Mouse (Mus musculus) forebrain, embryonic 13.5 days (tissue): ENCODE measurements at regions not wholly inside any gene's neighbourhood (a gene's known extent, or its start where the extent isn't known, plus 50 kb on each side); places are given as distances from the start of the nearest gene placed in this dataset.

Source experiments
- ATAC-seq: fragments of 200-750 bp; cut with Nextera tagmentation; 2 replicates; pipeline ENCODE4 v1.8.0; 2017
- H3K27ac ChIP-seq: fragments of 300-500 bp; sonication (generic); 2 replicates; pipeline ENCODE4 v1.5.1; 2015; ENCODE audit warnings: inconsistent platforms, mild to moderate bottlenecking, moderate library complexity
- H3K27me3 ChIP-seq: fragments of 300-500 bp; sonication (generic); 2 replicates; pipeline ENCODE4 v1.6.1; 2015; ENCODE audit warnings: mild to moderate bottlenecking, inconsistent platforms
- H3K36me3 ChIP-seq: fragments of 300-500 bp; sonication (generic); 2 replicates; pipeline ENCODE4 v1.6.1; 2015; ENCODE audit warnings: mild to moderate bottlenecking, inconsistent platforms; ENCODE audit not compliant: poor library complexity, severe bottlenecking
- H3K4me1 ChIP-seq: fragments of 300-500 bp; sonication (generic); 2 replicates; pipeline ENCODE4 v1.6.1; 2015; ENCODE audit warnings: inconsistent platforms
- H3K4me2 ChIP-seq: fragments of 300-500 bp; sonication (generic); 2 replicates; pipeline ENCODE4 v1.6.1; 2015; ENCODE audit warnings: inconsistent platforms, mild to moderate bottlenecking, moderate library complexity
- H3K4me3 ChIP-seq: fragments of 300-500 bp; sonication (generic); 2 replicates; pipeline ENCODE4 v1.5.1; 2015; ENCODE audit warnings: mild to moderate bottlenecking, inconsistent platforms
- H3K9ac ChIP-seq: fragments of 300-500 bp; sonication (generic); 2 replicates; pipeline ENCODE4 v1.6.1; 2015; ENCODE audit warnings: mild to moderate bottlenecking, inconsistent platforms
- H3K9me3 ChIP-seq: fragments of 300-500 bp; sonication (generic); replicated peaks from 2 replicates; pipeline ENCODE4 v1.6.1; 2016; ENCODE audit warnings: inconsistent platforms
- WGBS: fragments of 180-500 bp; shearing (Covaris S2); methylation state at CpG from one replicate; pipeline ENCODE4 v1.1.7; 2015; 5-methylcytosine and 5-hydroxymethylcytosine counted together

- Histone ChIP-seq H3K4me3 (no peak overlapping the region), H3K9ac (no peak overlapping the region), H3K9me3 (no peaks in the 10 kb centered on the region), H3K36me3 (no peaks in the 10 kb centered on the region), H3K4me1 (no peaks in the 10 kb centered on the region), H3K27ac (no peak overlapping the region), H3K4me2 (no peak overlapping the region), H3K27me3 (no peaks in the 10 kb centered on the region)
- WGBS, result 88% methylated on average over 6 of the region's 6 CpGs
- ATAC-seq, result no peak
Observed at GRCm38 (mm10) chr3:148472943-148473444, 517.4 kb downstream of the Adgrl2 start.

- H3K4me2 ChIP-seq, result no peak overlapping the region
- H3K4me1 ChIP-seq, result no peaks in the 10 kb centered on the region
- WGBS, result 89% methylated on average over 3 of the region's 3 CpGs
- no peak overlapping the region for H3K27ac ChIP-seq
- H3K4me3 ChIP-seq, result no peak overlapping the region
- H3K36me3 ChIP-seq, result no peaks in the 10 kb centered on the region
- no peaks in the 10 kb centered on the region for H3K9me3 ChIP-seq
- no peak for ATAC-seq
- H3K9ac ChIP-seq, result no peak overlapping the region
- no peaks in the 10 kb centered on the region for H3K27me3 ChIP-seq
Observed at GRCm38 (mm10) chr3:148465456-148465855, 524.9 kb downstream of the Adgrl2 start.

DNA sequence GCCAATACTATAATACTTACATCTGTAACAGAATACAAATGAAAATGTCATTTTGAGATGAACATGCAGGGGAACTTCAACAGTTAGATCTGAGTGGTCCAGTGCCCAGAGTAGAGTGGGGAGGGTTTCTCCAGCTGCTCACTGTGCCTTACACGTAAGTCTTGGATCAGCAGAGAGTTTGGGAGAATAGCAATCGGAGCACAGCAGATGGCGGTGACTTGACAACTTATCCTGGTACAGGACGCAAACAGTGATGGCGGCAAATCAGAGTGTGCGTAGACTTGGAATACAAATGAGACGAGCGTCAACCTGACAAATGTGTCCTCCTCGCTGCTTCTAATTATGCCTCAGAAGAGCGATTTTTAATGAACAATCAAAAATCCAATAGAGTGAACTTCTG, 527.6 kb downstream of the Adgrl2 start:
- Histone ChIP-seq H3K9ac (no peak overlapping the region), H3K27me3 (no peaks in the 10 kb centered on the region), H3K36me3 (no peaks in the 10 kb centered on the region), H3K4me2 (no peak overlapping the region), H3K27ac (no peak overlapping the region), H3K4me1 (no peaks in the 10 kb centered on the region), H3K9me3 (no peaks in the 10 kb centered on the region), H3K4me3 (no peak overlapping the region)
- peak; percentile 85 for ATAC-seq
- 71% methylated on average over 10 of the region's 10 CpGs for WGBS

DNA sequence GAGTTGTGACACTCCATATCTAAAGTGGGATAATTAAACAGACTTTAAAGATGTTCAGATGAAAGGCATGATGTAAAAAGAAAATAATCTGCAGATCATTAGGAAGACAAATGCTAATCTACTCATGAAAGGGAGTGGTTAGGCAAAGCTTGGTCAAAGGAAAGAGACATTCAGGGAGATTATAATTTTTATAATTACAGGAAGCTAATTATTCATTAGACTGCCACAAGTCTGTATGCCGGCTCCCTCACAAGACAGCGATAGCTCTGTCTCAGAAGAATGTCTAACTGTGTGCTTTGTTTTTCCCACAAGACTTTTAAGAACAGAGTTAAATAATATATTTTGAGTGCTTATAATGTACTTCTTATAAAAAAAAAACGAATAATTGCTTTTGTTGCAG, 541.5 kb downstream of the Adgrl2 start:
- Histone ChIP-seq H3K36me3 (no peaks in the 10 kb centered on the region), H3K9me3 (no peaks in the 10 kb centered on the region), H3K4me2 (no peak overlapping the region), H3K27ac (no peak overlapping the region), H3K4me3 (no peak overlapping the region), H3K4me1 (peaks cover 16% of the 10 kb centered on the region), H3K27me3 (no peaks in the 10 kb centered on the region), H3K9ac (no peak overlapping the region)
- WGBS, result 35% methylated on average over 3 of the region's 3 CpGs
- peak; percentile 54 for ATAC-seq

DNA sequence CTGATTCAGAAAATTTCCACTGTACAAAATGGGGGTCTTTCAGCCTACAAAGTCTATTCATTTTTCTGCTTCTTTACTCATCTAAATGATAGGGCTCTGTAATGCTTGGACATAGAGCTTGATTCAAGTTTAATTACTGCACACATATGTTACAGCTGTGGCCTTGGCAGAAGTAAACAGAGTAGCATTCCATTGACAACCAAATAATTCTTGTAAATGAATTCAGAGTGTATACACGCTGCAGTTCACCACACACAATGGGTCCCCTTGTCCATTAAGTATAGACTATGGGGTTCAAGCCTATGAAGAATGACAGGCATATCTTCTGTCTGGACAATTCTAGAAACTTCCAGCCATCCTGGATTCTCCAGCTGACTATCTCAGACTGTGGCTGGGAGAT, 541.9 kb downstream of the Adgrl2 start:
- H3K4me1 ChIP-seq, result peaks cover 16% of the 10 kb centered on the region
- peak; percentile 95 for ATAC-seq
- H3K27ac ChIP-seq, result no peak overlapping the region
- H3K9me3 ChIP-seq, result no peaks in the 10 kb centered on the region
- H3K27me3 ChIP-seq, result no peaks in the 10 kb centered on the region
- no peak overlapping the region for H3K9ac ChIP-seq
- H3K36me3 ChIP-seq, result no peaks in the 10 kb centered on the region
- H3K4me2 ChIP-seq, result no peak overlapping the region
- 9% methylated on average over 1 of the region's 1 CpGs for WGBS
- H3K4me3 ChIP-seq, result no peak overlapping the region

- Histone ChIP-seq H3K4me3 (no peak overlapping the region), H3K9ac (no peak overlapping the region), H3K4me2 (no peak overlapping the region), H3K27ac (no peak overlapping the region), H3K9me3 (no peaks in the 10 kb centered on the region), H3K27me3 (no peaks in the 10 kb centered on the region), H3K4me1 (peaks cover 16% of the 10 kb centered on the region), H3K36me3 (no peaks in the 10 kb centered on the region)
- ATAC-seq, result no peak
- 100% methylated on average over 1 of the region's 1 CpGs for WGBS
Observed at GRCm38 (mm10) chr3:148446845-148447244, 543.5 kb downstream of the Adgrl2 start.

GRCm38 (mm10) chr3:148443012-148443411, 547.3 kb downstream of the Adgrl2 start:
- no peak overlapping the region for H3K4me2 ChIP-seq
- H3K4me1 ChIP-seq, result peaks cover 2% of the 10 kb centered on the region
- 75% methylated on average over 3 of the region's 3 CpGs for WGBS
- no peak for ATAC-seq
- H3K27me3 ChIP-seq, result no peaks in the 10 kb centered on the region
- H3K36me3 ChIP-seq, result no peaks in the 10 kb centered on the region
- H3K4me3 ChIP-seq, result no peak overlapping the region
- H3K27ac ChIP-seq, result no peak overlapping the region
- H3K9me3 ChIP-seq, result no peaks in the 10 kb centered on the region
- no peak overlapping the region for H3K9ac ChIP-seq

GRCm38 (mm10) chr3:148434033-148434432, 556.3 kb downstream of the Adgrl2 start:
- H3K4me3 ChIP-seq, result no peak overlapping the region
- H3K4me1 ChIP-seq, result peaks cover 7% of the 10 kb centered on the region
- H3K36me3 ChIP-seq, result no peaks in the 10 kb centered on the region
- H3K27me3 ChIP-seq, result no peaks in the 10 kb centered on the region
- no peak overlapping the region for H3K27ac ChIP-seq
- H3K4me2 ChIP-seq, result no peak overlapping the region
- WGBS, result 82% methylated on average over 4 of the region's 4 CpGs
- H3K9me3 ChIP-seq, result no peaks in the 10 kb centered on the region
- ATAC-seq, result no peak
- no peak overlapping the region for H3K9ac ChIP-seq

DNA sequence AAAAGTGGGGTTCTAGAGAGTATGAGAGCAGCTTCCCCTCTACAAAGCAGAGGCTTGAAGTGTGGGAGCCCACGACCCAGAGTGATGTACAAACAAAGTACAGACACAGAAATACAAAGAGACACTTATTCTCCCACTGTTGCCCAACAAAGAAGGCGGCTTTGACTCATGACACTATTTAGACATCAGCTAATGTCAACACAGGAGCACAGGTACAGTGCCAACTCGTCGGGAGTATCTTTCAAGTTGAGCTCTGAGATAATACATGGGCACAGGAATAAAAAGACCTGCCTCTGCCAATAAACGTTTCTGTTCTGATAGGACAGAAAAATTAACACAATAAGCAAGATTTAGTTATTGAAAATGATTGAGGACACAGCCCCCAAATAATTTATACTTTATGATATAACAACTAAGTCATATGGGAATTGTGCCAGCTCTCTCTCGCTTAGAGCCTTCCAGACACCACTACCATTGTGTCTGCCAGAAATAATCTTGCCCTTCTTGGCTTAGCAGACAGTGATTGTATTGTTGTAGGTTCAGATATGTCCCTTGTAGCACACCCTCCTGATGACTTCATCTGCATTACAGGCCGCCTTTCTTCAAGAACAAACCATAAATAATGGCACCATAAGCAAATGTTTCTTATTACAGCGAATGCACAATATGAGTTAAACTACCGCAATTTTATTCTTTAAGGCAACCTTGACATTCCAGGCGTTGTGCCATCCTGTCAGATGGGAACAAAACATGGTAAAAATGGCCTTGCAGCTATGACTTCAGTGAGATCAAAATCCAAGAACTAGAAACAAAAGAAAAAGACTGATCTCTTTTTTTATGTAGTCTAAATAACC, 561.1 kb downstream of the Adgrl2 start:
- Histone ChIP-seq H3K4me3 (no peak overlapping the region), H3K36me3 (no peaks in the 10 kb centered on the region), H3K4me2 (no peak overlapping the region), H3K9me3 (no peaks in the 10 kb centered on the region), H3K4me1 (peaks cover 41% of the 10 kb centered on the region), H3K9ac (no peak overlapping the region), H3K27ac (no peak overlapping the region), H3K27me3 (peaks cover 4% of the 10 kb centered on the region; the same call in 1 of the 2 replicates)
- no peak for ATAC-seq
- WGBS, result 70% methylated on average over 10 of the region's 10 CpGs

DNA sequence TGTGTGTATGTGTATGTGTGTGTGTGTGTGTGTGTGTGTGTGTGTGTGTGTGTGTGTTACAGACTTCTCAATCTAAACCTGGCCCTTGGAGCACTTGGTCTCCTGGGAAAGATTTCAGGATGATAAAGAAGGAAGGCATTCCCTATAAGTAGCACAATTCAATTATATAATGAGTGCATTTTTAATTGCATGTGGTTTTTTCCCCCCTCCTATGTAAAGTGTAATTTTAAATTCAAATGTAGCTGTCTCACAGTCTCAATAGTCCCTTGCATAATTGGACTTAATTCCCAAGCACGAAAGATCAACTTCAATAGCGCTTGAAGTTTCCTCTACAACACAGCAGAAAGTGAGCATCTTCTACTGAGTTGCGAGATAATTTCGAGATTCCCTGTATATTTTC, 566.3 kb downstream of the Adgrl2 start:
- no peak overlapping the region for H3K27ac ChIP-seq
- H3K9me3 ChIP-seq, result no peaks in the 10 kb centered on the region
- H3K4me1 ChIP-seq, result peaks cover 40% of the 10 kb centered on the region
- no peaks in the 10 kb centered on the region for H3K36me3 ChIP-seq
- no peak overlapping the region for H3K9ac ChIP-seq
- peak; percentile 36; the same call in 1 of the 2 replicates for ATAC-seq
- peak overlapping the region; percentile 33 for H3K4me2 ChIP-seq
- 43% methylated on average over 4 of the region's 4 CpGs for WGBS
- no peak overlapping the region for H3K4me3 ChIP-seq
- peaks cover 4% of the 10 kb centered on the region; the same call in 1 of the 2 replicates for H3K27me3 ChIP-seq

GRCm38 (mm10) chr3:148423383-148423782, 567.0 kb downstream of the Adgrl2 start:
- Histone ChIP-seq H3K27me3 (peaks cover 4% of the 10 kb centered on the region; the same call in 1 of the 2 replicates), H3K4me1 (peaks cover 40% of the 10 kb centered on the region), H3K4me3 (no peak overlapping the region), H3K4me2 (no peak overlapping the region), H3K9ac (no peak overlapping the region), H3K9me3 (no peaks in the 10 kb centered on the region), H3K36me3 (no peaks in the 10 kb centered on the region), H3K27ac (no peak overlapping the region)
- ATAC-seq, result no peak
- WGBS, result 93% methylated on average over 1 of the region's 1 CpGs

DNA sequence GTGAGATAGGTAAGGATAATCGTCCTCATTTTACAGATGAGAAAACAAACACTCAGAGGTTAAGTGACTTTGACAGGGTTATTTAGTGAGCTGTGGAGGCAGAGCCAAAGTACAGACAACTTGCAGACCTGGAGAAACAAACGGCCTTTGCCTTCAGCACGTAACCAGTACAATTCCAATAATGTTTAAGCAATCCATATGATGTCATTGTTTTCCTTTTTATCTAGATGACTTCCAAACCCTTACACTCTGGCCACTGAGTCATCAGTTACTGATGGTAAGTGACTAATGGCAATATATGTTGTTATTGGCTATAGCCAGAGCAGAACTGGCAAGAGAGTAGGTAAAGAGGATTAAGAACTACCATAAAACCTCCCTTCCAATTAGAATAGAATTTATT, 567.6 kb downstream of the Adgrl2 start:
- Histone ChIP-seq H3K27ac (no peak overlapping the region), H3K36me3 (no peaks in the 10 kb centered on the region), H3K4me3 (no peak overlapping the region), H3K4me2 (no peak overlapping the region), H3K4me1 (peaks cover 42% of the 10 kb centered on the region), H3K27me3 (peaks cover 4% of the 10 kb centered on the region; the same call in 1 of the 2 replicates), H3K9ac (no peak overlapping the region), H3K9me3 (no peaks in the 10 kb centered on the region)
- ATAC-seq, result no peak
- WGBS, result 77% methylated on average over 3 of the region's 3 CpGs
